Mouse (Mus musculus) urinary bladder, postnatal 10 days (tissue): ENCODE results near the gene Vmn1r219.
"Not testable (repeated sequence)": the region's sequence is repeated elsewhere in the genome, so short reads cannot be mapped to it uniquely, and the experiment has no call there.

ENCODE experiments used
- DNase-seq: peaks from one replicate; pipeline ENCODE4 v3.0.0; 2022; ENCODE audit warnings: low spot score

Gene Vmn1r219

GRCm38 (mm10) chr13:23159012-23159411 lies at the start of gene Vmn1r219:
Gene Vmn1r219, plus strand, starts transcription at chr13:23159312.
- DNase-seq: no peak

GRCm38 (mm10) chr13:23118126-23118525 lies 41.0 kb upstream of the Vmn1r219 start, which contains the start of gene Vmn1r217:
Gene Vmn1r217, minus strand, starts transcription at chr13:23118226.
- DNase-seq: not testable (repeated sequence)

GRCm38 (mm10) chr13:23120611-23121010 lies 38.5 kb upstream of the Vmn1r219 start:
- no peak for DNase-seq

- no peak for DNase-seq
These were observed 26.0 kb upstream of the Vmn1r219 start, which contains the start of gene Vmn1r218 for GRCm38 (mm10) chr13:23133099-23133498. Gene Vmn1r218, plus strand, starts transcription at chr13:23133155.

GRCm38 (mm10) chr13:23133501-23133900 lies 25.6 kb upstream of the Vmn1r219 start:
- no peak for DNase-seq

- no peak for DNase-seq
These were observed 20.2 kb upstream of the Vmn1r219 start for GRCm38 (mm10) chr13:23138880-23139279.

- no peak for DNase-seq
These were observed 1.3 kb upstream of the Vmn1r219 start for GRCm38 (mm10) chr13:23157848-23158247.

GRCm38 (mm10) chr13:23166471-23166870 lies 7.4 kb downstream of the Vmn1r219 start:
- not testable (repeated sequence) for DNase-seq

GRCm38 (mm10) chr13:23187875-23188274 lies 28.8 kb downstream of the Vmn1r219 start, which contains the start of gene Vmn1r220:
Gene Vmn1r220, minus strand, starts transcription at chr13:23187975.
- no peak for DNase-seq

GRCm38 (mm10) chr13:23203885-23204284 lies 44.8 kb downstream of the Vmn1r219 start:
- not testable (repeated sequence) for DNase-seq

GRCm38 (mm10) chr13:23213827-23214226 lies 54.7 kb downstream of the Vmn1r219 start, which contains the start of gene Vmn1r221:
Gene Vmn1r221, plus strand, starts transcription at chr13:23214127.
- not testable (repeated sequence) for DNase-seq
